Mouse (Mus musculus) stomach, embryonic 14.5 days (tissue): ENCODE data around the gene 1190005I06Rik. TPM values are rescaled to one million over a fixed set of nuclear protein-coding genes. Genes with fewer than 3 reads are reported as not detected.
A peak's percentile ranks its signal among the peaks of the same experiment; 100 is the strongest.

ENCODE experiments used
- ATAC-seq: fragments of 200-750 bp; cut with Nextera tagmentation; 2 replicates; pipeline ENCODE4 v1.8.0; 2017; ENCODE audit warnings: low read depth, moderate TSS enrichment; ENCODE audit not compliant: insufficient number of reproducible peaks, insufficient read depth, low FRiP score
- H3K27ac ChIP-seq: fragments of 300-500 bp; sonication (generic); 2 replicates; pipeline ENCODE4 v1.5.1; 2014; ENCODE audit warnings: mild to moderate bottlenecking, low read length, moderate library complexity, mixed read lengths
- H3K27me3 ChIP-seq: fragments of 300-500 bp; sonication (generic); 2 replicates; pipeline ENCODE4 v1.6.1; 2014; ENCODE audit warnings: low read length, control low read depth, mixed read lengths; ENCODE audit not compliant: control insufficient read depth, insufficient read depth
- H3K36me3 ChIP-seq: fragments of 300-500 bp; sonication (generic); 2 replicates; pipeline ENCODE4 v1.6.1; 2014; ENCODE audit warnings: mild to moderate bottlenecking, control low read depth, low read length, moderate library complexity, mixed read lengths; ENCODE audit not compliant: control insufficient read depth, insufficient read depth
- H3K4me1 ChIP-seq: fragments of 300-500 bp; sonication (generic); 2 replicates; pipeline ENCODE4 v1.6.1; 2014; ENCODE audit warnings: low read length, control low read depth, mixed read lengths; ENCODE audit not compliant: control insufficient read depth, insufficient read depth
- H3K4me2 ChIP-seq: fragments of 300-500 bp; sonication (generic); replicated peaks from 2 replicates; pipeline ENCODE4 v1.6.1; 2014; ENCODE audit warnings: low read depth, low read length, control low read depth
- H3K4me3 ChIP-seq: fragments of 300-500 bp; sonication (generic); 2 replicates; pipeline ENCODE4 v1.5.1; 2014; ENCODE audit warnings: low read depth, low read length, control low read depth
- H3K9ac ChIP-seq: fragments of 300-500 bp; sonication (generic); replicated peaks from 2 replicates; pipeline ENCODE4 v1.6.1; 2014; ENCODE audit warnings: low read depth, mild to moderate bottlenecking, control low read depth, low read length, moderate library complexity, mixed read lengths
- H3K9me3 ChIP-seq: fragments of 300-500 bp; sonication (generic); 2 replicates; pipeline ENCODE4 v1.6.1; 2016; ENCODE audit warnings: low read depth, low read length, control low read depth; ENCODE audit not compliant: control insufficient read depth
- WGBS: fragments of 180-500 bp; shearing (Covaris S2); extraction: QIAGEN DNeasy Blood & Tissue Kit; methylation state at CpG from one replicate; pipeline ENCODE4 v1.1.7; 2014; 5-methylcytosine and 5-hydroxymethylcytosine counted together
- polyA plus RNA-seq: library from polyadenylated mRNA; unstranded; fragments of >200 nt; fragmentation: Nextera tagmentation; extraction: Ambion mirVana; gene quantifications from 2 replicates; pipeline ENCODE4 v1.2.1, GENCODE M21; 2014

The 1190005I06Rik gene
- polyA plus RNA-seq, 1 experiment from 2014 or later, result 3.6 TPM

GRCm38 (mm10) chr8:120673298-120673697 is 25.9 kb upstream of the 1190005I06Rik start:
- Histone ChIP-seq H3K36me3 (peaks cover 37% of the 10 kb centered on the region), H3K4me3 (no peak overlapping the region), H3K9me3 (no peaks in the 10 kb centered on the region), H3K4me1 (peaks cover 6% of the 10 kb centered on the region), H3K4me2 (no peak overlapping the region), H3K9ac (no peak overlapping the region), H3K27me3 (no peaks in the 10 kb centered on the region), H3K27ac (no peak overlapping the region)
- ATAC-seq, result no peak
- 94% methylated on average over 7 of the region's 7 CpGs for WGBS

DNA sequence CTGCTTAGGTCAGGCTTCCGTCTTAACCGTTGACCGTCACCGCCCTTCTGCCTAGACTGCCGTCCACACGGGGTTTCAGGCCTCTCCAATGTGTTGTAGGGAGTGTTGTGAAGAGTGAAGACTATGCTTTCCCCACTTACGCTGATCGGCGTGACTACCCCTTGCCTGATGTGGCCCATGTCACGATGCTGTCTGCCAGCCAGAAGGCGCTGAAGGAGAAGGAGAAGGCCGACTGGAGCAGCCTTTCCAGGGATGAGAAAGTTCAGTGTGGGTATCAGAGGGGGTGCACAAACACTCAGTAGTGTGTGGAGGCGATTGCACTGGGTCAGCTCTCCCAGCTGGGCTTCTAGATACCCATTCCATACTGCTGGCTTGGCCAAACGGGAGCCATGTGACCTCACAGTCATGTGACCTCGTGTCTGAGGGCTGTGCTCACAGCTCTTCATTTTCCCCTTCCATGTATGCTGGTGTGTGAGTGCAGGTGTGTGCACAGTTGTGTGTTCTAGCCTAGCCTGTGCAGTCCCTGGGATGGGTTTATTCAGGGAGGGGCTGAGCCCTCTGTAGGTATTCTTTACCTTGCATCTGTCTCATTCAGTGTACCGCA is 25.3 kb upstream of the 1190005I06Rik start:
- Histone ChIP-seq H3K27ac (no peak overlapping the region), H3K4me1 (peaks cover 6% of the 10 kb centered on the region), H3K27me3 (no peaks in the 10 kb centered on the region), H3K9ac (no peak overlapping the region), H3K9me3 (no peaks in the 10 kb centered on the region), H3K4me3 (no peak overlapping the region), H3K36me3 (peaks cover 37% of the 10 kb centered on the region), H3K4me2 (no peak overlapping the region)
- no peak for ATAC-seq
- WGBS, result 89% methylated on average over 16 of the region's 16 CpGs

DNA sequence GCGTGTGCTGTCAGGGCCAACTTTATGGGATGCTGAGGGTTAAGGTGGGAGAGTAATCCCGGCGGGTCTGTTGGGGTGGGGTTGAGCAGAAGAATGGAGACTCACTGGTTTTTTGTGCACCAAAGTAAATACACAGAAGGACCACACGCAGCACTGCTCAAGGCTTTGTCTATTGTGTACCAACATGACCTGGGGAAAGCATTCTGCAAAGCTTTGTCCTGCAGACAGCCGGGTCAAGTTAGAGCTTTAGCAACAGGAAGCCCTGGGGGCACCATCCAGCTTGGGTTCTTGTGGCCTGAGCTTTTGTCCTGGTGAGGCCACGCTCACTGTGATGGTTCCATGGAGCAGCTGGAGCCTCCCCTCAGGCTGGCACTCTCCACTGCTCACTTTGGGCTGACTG is 24.3 kb upstream of the 1190005I06Rik start:
- ATAC-seq, result no peak
- H3K4me1 ChIP-seq, result peaks cover 10% of the 10 kb centered on the region
- no peak overlapping the region for H3K9ac ChIP-seq
- H3K27me3 ChIP-seq, result no peaks in the 10 kb centered on the region
- H3K27ac ChIP-seq, result no peak overlapping the region
- no peak overlapping the region for H3K4me2 ChIP-seq
- 58% methylated on average over 6 of the region's 6 CpGs for WGBS
- no peak overlapping the region for H3K4me3 ChIP-seq
- H3K9me3 ChIP-seq, result no peaks in the 10 kb centered on the region
- H3K36me3 ChIP-seq, result peaks cover 37% of the 10 kb centered on the region

GRCm38 (mm10) chr8:120668374-120668905 is 21.0 kb upstream of the 1190005I06Rik start, which contains the start of gene Emc8:
Gene Emc8 (minus strand): TSS chr8:120668573.
- peak within 1 kb of the TSS; percentile 98 for H3K4me3 ChIP-seq
- peak within 1 kb of the TSS; percentile 88 for H3K4me2 ChIP-seq
- H3K27me3 ChIP-seq, result no peaks in the 10 kb centered on the region
- H3K9me3 ChIP-seq, result no peaks in the 10 kb centered on the region
- H3K36me3 ChIP-seq, result peaks cover 28% of the 10 kb centered on the region
- H3K4me1 ChIP-seq, result peaks cover 26% of the 10 kb centered on the region
- peak within 1 kb of the TSS; percentile 95 for H3K9ac ChIP-seq
- no peak; the same call in 1 of the 2 replicates for ATAC-seq
- WGBS, result under 1% methylated on average over 51 of the region's 51 CpGs
- H3K27ac ChIP-seq, result peak within 1 kb of the TSS; percentile 85

- Histone ChIP-seq H3K9me3 (no peaks in the 10 kb centered on the region), H3K4me2 (peak within 1 kb of the TSS; percentile 88), H3K27ac (peak within 1 kb of the TSS; percentile 85), H3K4me3 (peak within 1 kb of the TSS; percentile 98), H3K27me3 (no peaks in the 10 kb centered on the region), H3K4me1 (peaks cover 26% of the 10 kb centered on the region), H3K9ac (peak within 1 kb of the TSS; percentile 95), H3K36me3 (peaks cover 22% of the 10 kb centered on the region)
- ATAC-seq, result peak; percentile 91
- under 1% methylated on average over 105 of the region's 105 CpGs for WGBS
Observed at GRCm38 (mm10) chr8:120667561-120668373, 20.3 kb upstream of the 1190005I06Rik start, which contains the start of the genes Gm27021 and Cox4i1. Gene Gm27021 (minus strand): TSS chr8:120668079. Gene Cox4i1 (plus strand): TSS chr8:120668222.

DNA sequence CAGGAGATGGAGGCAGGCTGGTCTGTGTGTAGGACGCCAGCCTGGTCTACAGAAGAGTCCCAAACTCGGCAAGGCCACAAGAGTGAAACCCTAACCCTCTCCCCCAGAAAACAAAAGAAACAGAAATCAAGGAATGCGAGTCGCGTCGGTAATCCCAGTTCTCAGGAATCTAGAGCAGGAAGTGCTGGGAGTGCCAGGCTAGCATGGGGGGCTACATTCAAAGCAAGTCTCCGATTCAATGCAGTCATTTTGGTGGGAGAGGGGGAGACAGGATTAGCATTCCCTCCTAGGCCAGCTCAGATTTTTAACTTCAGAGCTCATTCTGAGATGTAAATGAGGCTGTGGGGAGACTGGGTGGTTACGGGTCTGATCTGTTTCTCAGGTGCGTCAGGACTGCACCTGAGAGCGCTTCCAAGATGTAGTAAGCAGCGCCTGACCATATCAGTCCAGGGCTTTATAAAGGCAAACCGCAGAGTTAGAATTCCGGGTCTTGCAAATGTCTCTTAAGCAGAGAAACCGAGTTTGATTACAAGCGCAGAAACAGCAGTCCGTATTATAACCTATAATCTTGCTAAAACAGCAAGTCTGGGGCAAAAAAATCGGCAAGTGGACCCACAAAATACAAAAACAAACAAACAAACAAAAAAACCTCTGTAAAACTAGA is 19.5 kb upstream of the 1190005I06Rik start:
- Histone ChIP-seq H3K36me3 (peaks cover 13% of the 10 kb centered on the region), H3K4me3 (peak overlapping the region; percentile 98), H3K4me2 (peak overlapping the region; percentile 87), H3K27ac (peak overlapping the region; percentile 85; the same call in 1 of the 2 replicates), H3K9ac (peak overlapping the region; percentile 95), H3K9me3 (no peaks in the 10 kb centered on the region), H3K27me3 (no peaks in the 10 kb centered on the region), H3K4me1 (peaks cover 26% of the 10 kb centered on the region)
- ATAC-seq, result no peak
- WGBS, result 2% methylated on average over 17 of the region's 17 CpGs

DNA sequence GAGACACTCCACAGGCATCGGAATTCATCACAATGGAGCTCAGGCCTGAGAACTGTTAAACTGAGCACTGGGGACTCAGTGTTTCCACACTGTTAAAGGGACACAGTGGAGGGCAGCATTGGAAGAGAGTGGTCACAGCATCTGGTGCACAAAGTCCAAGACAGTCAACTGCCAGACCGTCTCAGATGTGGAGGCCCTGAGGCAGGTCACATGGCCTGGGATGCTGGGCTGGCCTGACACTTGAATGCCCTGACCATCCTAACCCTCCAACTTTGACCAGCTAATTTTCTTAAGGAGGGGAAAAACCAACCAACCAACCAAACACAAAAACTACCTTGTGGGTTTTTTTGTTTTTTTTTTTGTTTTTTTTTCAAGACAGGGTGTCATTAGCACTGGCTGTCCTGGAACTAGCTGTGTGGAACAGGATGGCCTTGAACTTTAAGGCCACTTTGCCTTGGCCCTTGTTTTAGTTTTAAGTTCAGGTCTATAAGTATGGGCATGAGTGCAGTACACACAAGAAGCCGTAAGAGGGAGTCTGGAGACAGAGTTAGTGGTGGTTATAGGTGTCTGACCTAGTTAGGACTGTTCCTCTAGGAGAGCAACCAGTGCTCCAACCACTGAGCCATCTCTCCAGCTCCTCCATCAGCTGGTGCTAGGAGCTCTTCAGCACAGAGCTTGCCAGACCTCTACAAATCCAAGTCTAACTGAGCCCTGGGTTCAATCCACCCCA is 18.5 kb upstream of the 1190005I06Rik start:
- Histone ChIP-seq H3K9ac (no peak overlapping the region), H3K27ac (no peak overlapping the region), H3K36me3 (peaks cover 5% of the 10 kb centered on the region; the same call in 1 of the 2 replicates), H3K9me3 (no peaks in the 10 kb centered on the region), H3K4me3 (no peak overlapping the region; the same call in 1 of the 2 replicates), H3K4me1 (peaks cover 26% of the 10 kb centered on the region), H3K27me3 (no peaks in the 10 kb centered on the region), H3K4me2 (peak overlapping the region; percentile 87; the same call in 1 of the 2 replicates)
- no peak for ATAC-seq
- 84% methylated on average over 3 of the region's 3 CpGs for WGBS
